Mouse (Mus musculus) heart, postnatal 0 days (tissue): ENCODE measurements around the gene Ntn1. TPM values are rescaled to one million over a fixed set of nuclear protein-coding genes. Genes with fewer than 3 reads are reported as not detected.

Experiments used
- ATAC-seq: fragments of 200-750 bp; cut with Nextera tagmentation; 2 replicates; pipeline ENCODE4 v1.8.0; 2017; ENCODE audit warnings: low read depth, moderate number of reproducible peaks, moderate library complexity; ENCODE audit not compliant: insufficient read depth
- DNase-seq: peaks from one replicate; pipeline ENCODE4 v3.0.0-alpha.2; 2016; ENCODE audit warnings: low spot score
- H3K27ac ChIP-seq: fragments of 300-500 bp; sonication (generic); 2 replicates; pipeline ENCODE4 v1.5.1; 2014; ENCODE audit warnings: low read depth, mild to moderate bottlenecking
- H3K27me3 ChIP-seq: fragments of 300-500 bp; sonication (generic); 2 replicates; pipeline ENCODE4 v1.6.1; 2014; ENCODE audit warnings: low read length, mixed read lengths; ENCODE audit not compliant: control insufficient read depth, insufficient read depth
- H3K36me3 ChIP-seq: fragments of 300-500 bp; sonication (generic); replicated peaks from 2 replicates; pipeline ENCODE4 v1.6.1; 2014; ENCODE audit warnings: low read length, mixed read lengths; ENCODE audit not compliant: control insufficient read depth, insufficient read depth
- H3K4me1 ChIP-seq: fragments of 300-500 bp; sonication (generic); 2 replicates; pipeline ENCODE4 v1.6.1; 2014; ENCODE audit warnings: antibody characterized with exemption; ENCODE audit not compliant: control insufficient read depth, insufficient read depth
- H3K4me2 ChIP-seq: fragments of 300-500 bp; sonication (generic); 2 replicates; pipeline ENCODE4 v1.6.1; 2014; ENCODE audit warnings: low read depth, mild to moderate bottlenecking, low read length, moderate library complexity
- H3K4me3 ChIP-seq: fragments of 300-500 bp; sonication (generic); 2 replicates; pipeline ENCODE4 v1.5.1; 2014; ENCODE audit warnings: low read depth, low read length
- H3K9ac ChIP-seq: fragments of 300-500 bp; sonication (generic); replicated peaks from 2 replicates; pipeline ENCODE4 v1.6.1; 2014; ENCODE audit warnings: low read depth, low read length, mixed read lengths
- H3K9me3 ChIP-seq: fragments of 300-500 bp; sonication (generic); replicated peaks from 2 replicates; pipeline ENCODE4 v1.6.1; 2016; ENCODE audit warnings: low read length; ENCODE audit not compliant: control insufficient read depth
- CTCF ChIP-seq: IDR thresholded peaks from 2 replicates; pipeline ENCODE4 v1.5.1; 2016; ENCODE audit warnings: antibody characterized with exemption, control low read depth, low read depth
- EP300 ChIP-seq: IDR thresholded peaks from 2 replicates; pipeline ENCODE4 v1.6.1; 2016; ENCODE audit warnings: antibody characterized with exemption, low read depth
- WGBS: fragments of 180-500 bp; shearing (Covaris S2); extraction: QIAGEN DNeasy Blood & Tissue Kit; methylation state at CpG from one replicate; pipeline ENCODE4 v1.1.7; 2014; 5-methylcytosine and 5-hydroxymethylcytosine counted together
- polyA plus RNA-seq: library from polyadenylated mRNA; unstranded; fragments of >200 nt; fragmentation: Nextera tagmentation; extraction: Ambion mirVana; gene quantifications from 2 replicates; pipeline ENCODE4 v1.2.1, GENCODE M21; 2015
- total RNA-seq: library from RNA; depleted of rRNA; stranded (reverse); fragments of >200 nt; gene quantifications from 2 replicates; pipeline ENCODE4 v1.2.3, GENCODE M21; 2014; ENCODE audit warnings: low replicate concordance

Ntn1 gene
- total and polyA plus RNA-seq, 2 experiments from 2014 or later, result 24.8 to 117 TPM

GRCm38 (mm10) chr11:68228941-68229665 is 171.5 kb downstream of the Ntn1 start:
- 0 out of 2 replicates have a peak, but pooled peaks cover 4% of the 10 kb centered on the region for H3K9me3 ChIP-seq
- DNase-seq, result no peak
- no peak overlapping the region for H3K27ac ChIP-seq
- no peaks in the 10 kb centered on the region for H3K4me1 ChIP-seq
- H3K4me2 ChIP-seq, result no peak overlapping the region
- peaks cover 15% of the 10 kb centered on the region for H3K36me3 ChIP-seq
- TF ChIP-seq CTCF, result no peak
- TF ChIP-seq EP300, result no peak
- H3K9ac ChIP-seq, result no peak overlapping the region
- no peak overlapping the region for H3K4me3 ChIP-seq
- H3K27me3 ChIP-seq, result no peaks in the 10 kb centered on the region
- no peak for ATAC-seq
- 69% methylated on average over 18 of the region's 18 CpGs for WGBS

GRCm38 (mm10) chr11:68227837-68228236 is 172.8 kb downstream of the Ntn1 start:
- Histone ChIP-seq H3K9ac (no peak overlapping the region), H3K9me3 (0 out of 2 replicates have a peak, but pooled peaks cover 4% of the 10 kb centered on the region), H3K4me1 (no peaks in the 10 kb centered on the region), H3K36me3 (peaks cover 15% of the 10 kb centered on the region), H3K4me2 (no peak overlapping the region), H3K4me3 (no peak overlapping the region), H3K27ac (no peak overlapping the region), H3K27me3 (no peaks in the 10 kb centered on the region)
- no peak for ATAC-seq
- TF ChIP-seq CTCF (no peak), EP300 (no peak)
- DNase-seq, result no peak
- WGBS, result 91% methylated on average over 6 of the region's 6 CpGs

DNA sequence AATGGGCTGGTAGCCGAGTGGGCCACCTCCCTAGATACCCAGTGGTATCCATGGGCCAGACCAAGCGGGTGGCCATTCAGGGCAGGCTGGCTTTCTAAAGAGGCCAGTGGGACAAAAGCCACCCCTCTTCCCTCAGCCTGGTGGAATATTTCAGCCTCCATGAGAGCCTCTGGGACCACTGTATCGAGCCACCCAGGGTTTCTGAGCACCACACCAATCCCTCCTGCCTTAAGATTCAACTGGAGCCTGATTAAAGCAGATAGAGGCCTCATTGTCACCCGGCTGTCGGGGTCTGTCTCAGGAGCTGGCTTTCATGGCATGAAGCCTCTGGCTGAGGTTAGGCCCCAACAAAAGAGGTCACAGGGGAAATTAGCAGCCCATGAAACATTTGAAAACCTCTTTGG is 174.0 kb downstream of the Ntn1 start:
- no peak for TF ChIP-seq EP300
- no peak for TF ChIP-seq CTCF
- no peak overlapping the region for H3K27ac ChIP-seq
- 81% methylated on average over 5 of the region's 5 CpGs for WGBS
- DNase-seq, result no peak
- no peaks in the 10 kb centered on the region for H3K4me1 ChIP-seq
- H3K9ac ChIP-seq, result no peak overlapping the region
- H3K27me3 ChIP-seq, result no peaks in the 10 kb centered on the region
- no peak for ATAC-seq
- H3K4me2 ChIP-seq, result no peak overlapping the region
- no peak overlapping the region for H3K4me3 ChIP-seq
- H3K36me3 ChIP-seq, result peaks cover 15% of the 10 kb centered on the region
- 0 out of 2 replicates have a peak, but pooled peaks cover 2% of the 10 kb centered on the region for H3K9me3 ChIP-seq

DNA sequence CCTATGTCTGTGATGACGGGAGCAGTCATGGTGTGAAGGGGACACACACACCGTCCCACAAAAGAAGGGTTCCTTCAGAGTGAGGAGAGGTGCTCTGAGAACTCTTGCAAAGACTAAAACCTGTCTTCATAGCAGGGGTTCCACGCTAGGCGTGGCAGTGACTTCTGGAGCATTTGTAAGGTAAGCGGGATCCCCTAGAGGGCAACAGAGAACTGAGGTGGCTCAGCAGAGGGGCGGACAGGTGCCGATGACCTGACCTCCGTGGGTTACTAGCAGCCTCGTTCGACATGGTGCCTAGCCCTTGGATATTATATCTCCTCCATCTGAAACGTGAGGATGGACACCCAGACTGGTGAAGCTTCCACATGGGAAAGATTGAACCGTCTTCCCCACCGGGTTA is 177.5 kb downstream of the Ntn1 start:
- H3K4me2 ChIP-seq, result no peak overlapping the region
- DNase-seq, result no peak
- WGBS, result 59% methylated on average over 13 of the region's 13 CpGs
- H3K27me3 ChIP-seq, result no peaks in the 10 kb centered on the region
- no peak overlapping the region for H3K27ac ChIP-seq
- no peaks in the 10 kb centered on the region for H3K9me3 ChIP-seq
- TF ChIP-seq CTCF (no peak), EP300 (no peak)
- no peak for ATAC-seq
- H3K9ac ChIP-seq, result no peak overlapping the region
- peaks cover 15% of the 10 kb centered on the region for H3K36me3 ChIP-seq
- no peak overlapping the region for H3K4me3 ChIP-seq
- H3K4me1 ChIP-seq, result no peaks in the 10 kb centered on the region

- H3K27ac ChIP-seq, result no peak overlapping the region
Measured at GRCm38 (mm10) chr11:68222209-68222608, 178.4 kb downstream of the Ntn1 start.

DNA sequence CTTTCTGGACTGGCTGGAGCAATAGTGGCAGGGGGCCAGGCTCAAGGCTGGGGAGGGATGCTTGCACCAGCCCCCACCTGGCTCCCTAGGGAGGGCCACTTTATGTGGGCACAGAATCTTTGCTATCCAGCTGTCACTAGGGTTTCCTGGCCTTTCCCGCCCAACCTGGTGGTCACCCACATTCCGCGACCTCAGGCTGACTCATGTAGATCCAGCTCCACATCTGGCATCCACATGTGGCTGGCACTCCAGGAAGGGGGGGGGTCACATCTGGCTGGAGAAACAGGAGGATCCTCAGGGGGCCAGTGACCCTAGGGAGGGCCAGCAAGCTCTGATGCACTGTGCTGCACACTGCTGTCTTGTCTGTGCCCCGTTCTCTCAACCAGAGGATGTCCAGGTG is 179.9 kb downstream of the Ntn1 start:
- Histone ChIP-seq H3K4me2 (no peak overlapping the region), H3K4me1 (0 out of 2 replicates have a peak, but pooled peaks cover 7% of the 10 kb centered on the region), H3K4me3 (no peak overlapping the region), H3K27ac (no peak overlapping the region), H3K9me3 (no peaks in the 10 kb centered on the region), H3K36me3 (peaks cover 7% of the 10 kb centered on the region), H3K27me3 (no peaks in the 10 kb centered on the region), H3K9ac (no peak overlapping the region)
- ATAC-seq (no peak), DNase-seq (no peak)
- no peak for TF ChIP-seq EP300
- TF ChIP-seq CTCF, result no peak
- 83% methylated on average over 4 of the region's 4 CpGs for WGBS

More at GRCm38 (mm10) chr11:68222209-68222608, 178.4 kb downstream of the Ntn1 start:
- ATAC-seq (no peak), DNase-seq (no peak)
- Histone ChIP-seq H3K4me2 (no peak overlapping the region), H3K4me1 (no peaks in the 10 kb centered on the region), H3K27me3 (no peaks in the 10 kb centered on the region), H3K9me3 (no peaks in the 10 kb centered on the region), H3K36me3 (peaks cover 15% of the 10 kb centered on the region), H3K9ac (no peak overlapping the region), H3K4me3 (no peak overlapping the region)
- TF ChIP-seq CTCF, result no peak
- TF ChIP-seq EP300, result no peak
- 87% methylated on average over 7 of the region's 7 CpGs for WGBS
